Mouse (Mus musculus): ENCODE results near the gene Zp2.

- TF ChIP-seq CTCF (IDR thresholded peaks at IDR 0.05; ENCODE audit: borderline replicate concordance, extremely low read depth, insufficient read depth, insufficient read length) (no peak), POLR2A (IDR thresholded peaks at IDR 0.05; ENCODE audit: borderline replicate concordance, extremely low read depth, insufficient read depth, insufficient read length, poor library complexity, severe bottlenecking) (no peak)
Observed at GRCm38 (mm10) chr7:120145191-120145590, at the start of gene Zp2.

Data from brain, embryonic 14.5 days (tissue).